Mouse (Mus musculus): ENCODE results near the gene Zmiz1. TPM values are rescaled to one million over a fixed set of nuclear protein-coding genes. Genes with fewer than 3 reads are reported as not detected.

Zmiz1 gene
- polyA plus RNA-seq, 1 experiment from 2014 or later: 91.0 TPM

DNA sequence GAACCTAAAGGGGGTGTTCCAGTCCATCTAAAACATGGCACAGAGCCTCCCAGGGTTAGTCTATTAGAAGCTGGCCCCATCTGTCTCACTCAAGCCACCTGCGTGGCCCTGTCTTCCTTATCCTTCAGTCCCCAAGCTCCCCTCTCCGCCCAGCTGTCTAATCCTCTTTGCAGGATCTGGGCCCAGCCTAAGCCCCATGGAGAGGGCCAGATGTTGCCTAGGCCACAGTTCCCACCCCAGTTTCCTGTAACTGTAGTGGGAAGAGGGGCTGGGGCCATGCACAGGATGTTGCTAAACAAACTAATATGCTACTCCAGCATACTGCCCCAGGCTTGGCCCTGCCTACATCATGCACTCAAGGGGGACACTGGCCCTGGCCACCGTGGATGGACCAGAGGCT, 118.4 kb downstream of the Zmiz1 start:
- Histone ChIP-seq H3K36me3 (ENCODE audit: control insufficient read depth, insufficient read depth, low read length) (peaks cover 91% of the 10 kb centered on the region), H3K4me2 (ENCODE audit: low read length) (no peak overlapping the region), H3K9me3 (ENCODE audit: control insufficient read depth, low read length) (no peaks in the 10 kb centered on the region), H3K4me3 (replicated peaks; ENCODE audit: low read depth, low read length) (no peak overlapping the region), H3K27ac (replicated peaks; ENCODE audit: low read depth, low read length) (peak overlapping the region; percentile 70), H3K4me1 (ENCODE audit: control insufficient read depth, insufficient read depth, low read length) (peaks cover 38% of the 10 kb centered on the region), H3K9ac (replicated peaks; ENCODE audit: low read length) (no peak overlapping the region), H3K27me3 (ENCODE audit: control insufficient read depth, insufficient read depth, low read length) (no peaks in the 10 kb centered on the region)
- 22% methylated on average over 3 of the region's 3 CpGs for WGBS
- ATAC-seq (ENCODE audit: low FRiP score, low TSS enrichment) (no peak), DNase-seq (no peak)

DNA sequence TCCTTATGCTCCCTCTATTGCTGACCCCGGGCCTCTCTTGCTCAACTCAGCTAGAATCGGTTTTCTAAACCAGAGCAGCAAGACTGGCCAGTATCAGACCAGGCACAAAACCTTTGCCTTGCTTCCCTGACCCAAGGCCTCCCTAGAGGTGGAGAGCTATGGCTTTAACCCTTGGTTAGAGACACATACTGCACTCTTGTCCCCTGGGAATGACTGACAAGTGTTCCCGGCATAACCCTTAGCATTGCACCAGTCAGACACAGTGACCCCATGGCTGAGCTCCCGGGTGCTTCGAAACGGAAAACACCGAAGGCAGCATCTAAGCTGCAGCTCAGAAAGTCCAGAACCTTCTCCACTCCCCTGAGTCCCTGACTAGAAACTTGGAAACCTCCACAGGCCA, 120.6 kb downstream of the Zmiz1 start:
- DNase-seq: no peak
- Histone ChIP-seq H3K9me3 (ENCODE audit: control insufficient read depth, low read length) (no peaks in the 10 kb centered on the region), H3K4me3 (replicated peaks; ENCODE audit: low read depth, low read length) (no peak overlapping the region), H3K4me1 (ENCODE audit: control insufficient read depth, insufficient read depth, low read length) (peaks cover 38% of the 10 kb centered on the region), H3K9ac (replicated peaks; ENCODE audit: low read length) (no peak overlapping the region), H3K4me2 (ENCODE audit: low read length) (no peak overlapping the region), H3K36me3 (ENCODE audit: control insufficient read depth, insufficient read depth, low read length) (peaks cover 88% of the 10 kb centered on the region), H3K27me3 (ENCODE audit: control insufficient read depth, insufficient read depth, low read length) (no peaks in the 10 kb centered on the region), H3K27ac (replicated peaks; ENCODE audit: low read depth, low read length) (peak overlapping the region; percentile 58)
- no peak for ATAC-seq (ENCODE audit: low FRiP score, low TSS enrichment)
- WGBS: 80% methylated on average over 7 of the region's 7 CpGs

DNA sequence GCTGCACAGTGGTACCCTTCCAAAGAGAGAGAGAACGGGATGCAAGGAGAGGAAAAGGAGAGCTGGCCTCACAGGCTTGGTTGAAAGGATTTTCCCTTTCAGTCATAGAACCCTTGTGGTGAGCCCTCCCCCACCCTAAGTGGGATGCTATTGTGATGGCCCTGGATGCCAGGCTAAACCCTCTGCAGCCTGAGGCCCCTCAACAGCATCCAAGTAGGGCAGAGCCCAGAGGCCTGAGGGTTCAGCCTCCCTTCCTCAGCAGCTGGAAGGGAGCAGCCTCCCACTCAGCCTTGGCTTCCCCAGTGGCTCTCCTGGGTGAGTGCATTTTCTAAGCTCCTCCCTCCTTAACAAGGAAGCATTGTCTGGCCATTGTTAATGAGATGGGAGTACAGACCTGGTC, 121.4 kb downstream of the Zmiz1 start:
- H3K36me3 ChIP-seq (ENCODE audit: control insufficient read depth, insufficient read depth, low read length): peaks cover 84% of the 10 kb centered on the region

DNA sequence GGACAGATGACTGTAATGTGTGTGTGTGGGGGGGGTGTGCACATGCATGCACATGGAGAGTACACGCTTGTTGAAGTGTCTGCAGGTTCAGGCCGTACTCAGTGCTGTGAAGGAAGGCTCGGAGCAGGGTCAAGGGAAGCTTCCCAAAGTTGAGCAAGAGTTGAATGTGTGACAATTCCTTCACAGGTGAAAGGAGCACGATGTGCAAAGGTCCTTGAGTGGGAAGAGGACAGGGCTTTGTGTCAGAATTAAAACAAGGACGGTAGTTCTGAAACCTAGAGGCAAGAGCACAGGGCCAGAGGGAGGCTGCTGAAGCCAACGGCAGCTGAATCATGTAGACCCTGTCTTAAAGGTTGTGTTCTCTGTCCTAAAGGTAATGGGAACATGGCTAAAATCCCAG, 123.6 kb downstream of the Zmiz1 start:
- 95% methylated on average over 6 of the region's 6 CpGs for WGBS

More for the DNA sequence above, 121.4 kb downstream of the Zmiz1 start:
- ATAC-seq (ENCODE audit: low FRiP score, low TSS enrichment): no peak
- Histone ChIP-seq H3K4me2 (ENCODE audit: low read length) (no peak overlapping the region), H3K4me3 (replicated peaks; ENCODE audit: low read depth, low read length) (no peak overlapping the region), H3K27me3 (ENCODE audit: control insufficient read depth, insufficient read depth, low read length) (no peaks in the 10 kb centered on the region), H3K9me3 (ENCODE audit: control insufficient read depth, low read length) (no peaks in the 10 kb centered on the region), H3K27ac (replicated peaks; ENCODE audit: low read depth, low read length) (peak overlapping the region; percentile 58), H3K4me1 (ENCODE audit: control insufficient read depth, insufficient read depth, low read length) (peaks cover 44% of the 10 kb centered on the region), H3K9ac (replicated peaks; ENCODE audit: low read length) (no peak overlapping the region)
- no peak for DNase-seq
- 5% methylated on average over 1 of the region's 1 CpGs for WGBS

DNA sequence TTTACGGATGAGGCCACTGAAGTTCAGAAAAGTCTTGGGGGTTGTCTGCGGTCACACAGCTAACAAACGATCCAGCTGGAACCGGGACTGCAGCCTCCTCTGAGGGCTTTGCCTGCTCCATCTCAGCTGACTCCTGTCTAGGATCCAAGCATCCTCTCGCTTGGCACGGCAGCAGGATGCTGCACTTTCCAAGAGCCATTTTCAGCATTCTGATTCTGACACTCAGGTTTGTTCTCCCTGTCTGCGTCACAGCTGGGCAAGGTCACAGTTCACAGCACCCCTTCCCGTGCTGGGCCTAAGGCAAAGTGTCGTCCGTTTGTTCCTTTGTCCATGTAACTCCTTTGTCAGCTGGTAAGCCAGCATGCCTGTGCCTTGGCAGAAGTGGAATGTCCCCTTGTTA, 124.9 kb downstream of the Zmiz1 start:
- peaks cover 67% of the 10 kb centered on the region for H3K4me1 ChIP-seq (ENCODE audit: control insufficient read depth, insufficient read depth, low read length)
- H3K36me3 ChIP-seq (ENCODE audit: control insufficient read depth, insufficient read depth, low read length): peaks cover 52% of the 10 kb centered on the region
- no peaks in the 10 kb centered on the region for H3K9me3 ChIP-seq (ENCODE audit: control insufficient read depth, low read length)
- H3K27me3 ChIP-seq (ENCODE audit: control insufficient read depth, insufficient read depth, low read length): no peaks in the 10 kb centered on the region
- DNase-seq (no peak), ATAC-seq (ENCODE audit: low FRiP score, low TSS enrichment) (no peak)
- 54% methylated on average over 10 of the region's 10 CpGs for WGBS
- no peak overlapping the region for H3K4me3 ChIP-seq (replicated peaks; ENCODE audit: low read depth, low read length)
- H3K9ac ChIP-seq (replicated peaks; ENCODE audit: low read length): no peak overlapping the region; the same call in 1 of the 2 replicates
- no peak overlapping the region for H3K4me2 ChIP-seq (ENCODE audit: low read length)
- H3K27ac ChIP-seq (replicated peaks; ENCODE audit: low read depth, low read length): peak overlapping the region; percentile 99

More for the DNA sequence above, 123.6 kb downstream of the Zmiz1 start:
- Histone ChIP-seq H3K9ac (replicated peaks; ENCODE audit: low read length) (no peak overlapping the region), H3K9me3 (ENCODE audit: control insufficient read depth, low read length) (no peaks in the 10 kb centered on the region), H3K4me3 (replicated peaks; ENCODE audit: low read depth, low read length) (no peak overlapping the region), H3K4me1 (ENCODE audit: control insufficient read depth, insufficient read depth, low read length) (peaks cover 61% of the 10 kb centered on the region), H3K27me3 (ENCODE audit: control insufficient read depth, insufficient read depth, low read length) (no peaks in the 10 kb centered on the region), H3K27ac (replicated peaks; ENCODE audit: low read depth, low read length) (peak overlapping the region; percentile 99), H3K4me2 (ENCODE audit: low read length) (no peak overlapping the region), H3K36me3 (ENCODE audit: control insufficient read depth, insufficient read depth, low read length) (peaks cover 63% of the 10 kb centered on the region)
- no peak for DNase-seq
- ATAC-seq (ENCODE audit: low FRiP score, low TSS enrichment): no peak

DNA sequence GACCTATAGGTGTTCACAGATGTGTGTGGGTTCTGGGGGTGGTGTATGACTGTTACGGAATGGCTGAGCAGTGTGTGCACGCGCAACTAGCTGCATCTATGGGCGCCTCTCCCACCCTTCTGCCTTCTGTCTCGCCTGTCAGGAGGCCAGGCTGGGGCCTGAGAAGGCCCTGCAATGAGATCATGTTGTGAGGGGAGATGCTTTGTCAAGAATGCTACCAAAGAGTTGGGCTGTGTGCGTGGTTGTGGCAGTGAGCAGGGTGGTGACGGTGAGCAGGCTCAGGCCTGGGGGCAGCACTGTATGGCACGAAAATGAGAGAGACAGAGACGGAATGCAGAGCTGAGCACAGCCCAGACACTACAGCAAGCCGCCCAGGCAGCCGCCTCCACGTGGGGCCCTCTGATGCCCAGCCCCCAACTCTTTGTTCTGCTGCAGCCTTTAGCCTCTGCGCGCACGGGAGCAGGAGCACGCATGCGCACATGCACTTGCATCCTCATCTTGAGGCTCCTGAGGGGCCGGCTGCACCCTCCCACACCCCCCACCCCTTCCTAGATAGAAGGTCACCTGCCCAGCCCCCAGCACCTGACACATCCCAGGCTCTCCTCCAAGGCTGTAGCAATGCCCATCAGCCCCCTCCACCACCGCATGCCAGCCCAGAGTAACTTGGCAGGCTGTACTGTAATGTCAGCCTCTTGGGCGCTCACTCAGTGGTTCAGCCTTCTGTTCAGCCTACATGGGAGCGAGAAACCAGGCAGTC, 126.7 kb downstream of the Zmiz1 start:
- Histone ChIP-seq H3K9me3 (ENCODE audit: control insufficient read depth, low read length) (no peaks in the 10 kb centered on the region), H3K9ac (replicated peaks; ENCODE audit: low read length) (peak overlapping the region; percentile 56), H3K27ac (replicated peaks; ENCODE audit: low read depth, low read length) (peak overlapping the region; percentile 99), H3K4me1 (ENCODE audit: control insufficient read depth, insufficient read depth, low read length) (peaks cover 67% of the 10 kb centered on the region), H3K27me3 (ENCODE audit: control insufficient read depth, insufficient read depth, low read length) (no peaks in the 10 kb centered on the region), H3K36me3 (ENCODE audit: control insufficient read depth, insufficient read depth, low read length) (peaks cover 38% of the 10 kb centered on the region), H3K4me3 (replicated peaks; ENCODE audit: low read depth, low read length) (no peak overlapping the region), H3K4me2 (ENCODE audit: low read length) (peak overlapping the region; percentile 39)
- peak; percentile 95 for DNase-seq
- WGBS: 4% methylated on average over 21 of the region's 21 CpGs
- ATAC-seq (ENCODE audit: low FRiP score, low TSS enrichment): peak; percentile 90

DNA sequence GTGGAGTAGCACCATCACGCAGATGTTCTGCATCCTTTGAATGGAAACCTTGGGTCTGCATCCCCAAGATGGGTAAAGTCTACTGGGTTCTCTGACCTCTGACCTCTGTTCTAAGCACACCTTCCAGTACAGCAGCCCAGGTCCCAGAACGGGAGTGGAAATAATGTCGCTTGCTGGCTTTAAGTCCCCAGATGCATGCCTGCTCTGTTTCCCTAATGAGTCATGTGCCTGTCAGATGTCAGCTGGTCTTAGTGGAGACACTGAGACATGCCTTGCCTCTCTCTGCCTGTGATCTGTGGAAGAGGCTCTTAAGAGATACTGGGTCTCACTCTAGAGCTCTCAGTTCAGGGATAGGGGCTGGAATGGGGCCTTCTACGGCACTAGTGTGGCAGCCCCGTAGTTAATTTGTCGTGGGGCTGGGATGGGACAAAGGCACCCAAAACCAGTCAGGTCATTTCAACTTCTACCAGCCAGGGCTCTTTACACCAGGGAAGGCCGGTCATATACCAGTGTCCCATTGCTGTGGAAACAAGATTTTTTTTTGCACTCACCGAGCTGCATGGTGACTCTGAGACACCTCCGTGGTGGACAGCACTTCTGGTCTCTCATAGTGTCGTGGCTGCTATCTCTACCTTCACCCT, 128.0 kb downstream of the Zmiz1 start:
- Histone ChIP-seq H3K27me3 (ENCODE audit: control insufficient read depth, insufficient read depth, low read length) (no peaks in the 10 kb centered on the region), H3K9me3 (ENCODE audit: control insufficient read depth, low read length) (no peaks in the 10 kb centered on the region), H3K36me3 (ENCODE audit: control insufficient read depth, insufficient read depth, low read length) (peaks cover 32% of the 10 kb centered on the region), H3K4me2 (ENCODE audit: low read length) (peak overlapping the region; percentile 39), H3K4me3 (replicated peaks; ENCODE audit: low read depth, low read length) (no peak overlapping the region), H3K9ac (replicated peaks; ENCODE audit: low read length) (peak overlapping the region; percentile 56), H3K4me1 (ENCODE audit: control insufficient read depth, insufficient read depth, low read length) (peaks cover 67% of the 10 kb centered on the region), H3K27ac (replicated peaks; ENCODE audit: low read depth, low read length) (peak overlapping the region; percentile 99)
- WGBS: 10% methylated on average over 10 of the region's 10 CpGs
- no peak for ATAC-seq (ENCODE audit: low FRiP score, low TSS enrichment)
- DNase-seq: peak; percentile 63

DNA sequence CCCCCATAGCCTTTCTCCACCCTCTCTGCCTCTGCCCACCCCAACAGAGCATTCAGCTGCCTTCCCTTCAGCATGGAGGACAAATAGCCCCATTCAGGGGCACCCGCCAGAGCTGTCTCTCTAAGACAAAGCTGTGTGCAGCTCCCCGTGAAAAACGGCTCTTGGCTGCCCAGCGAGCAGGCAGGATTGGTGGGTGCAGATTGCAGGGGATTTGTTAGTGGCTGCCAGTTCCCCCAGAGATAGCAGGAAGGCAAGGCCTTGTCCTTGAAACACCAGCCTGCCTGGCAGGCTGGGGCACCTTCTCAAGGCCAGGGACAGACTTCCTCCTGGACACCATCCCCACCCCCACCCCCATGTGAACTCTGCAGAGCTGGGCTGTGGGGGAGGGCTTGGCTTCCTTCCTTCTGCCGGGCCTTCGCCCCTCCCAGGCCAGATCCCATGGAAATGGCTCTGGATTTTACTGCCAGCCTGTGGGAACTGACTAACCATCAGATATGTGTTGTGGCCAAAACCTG, 128.6 kb downstream of the Zmiz1 start:
- Histone ChIP-seq H3K4me3 (replicated peaks; ENCODE audit: low read depth, low read length) (no peak overlapping the region), H3K9ac (replicated peaks; ENCODE audit: low read length) (peak overlapping the region; percentile 54), H3K27me3 (ENCODE audit: control insufficient read depth, insufficient read depth, low read length) (no peaks in the 10 kb centered on the region), H3K4me2 (ENCODE audit: low read length) (peak overlapping the region; percentile 39), H3K9me3 (ENCODE audit: control insufficient read depth, low read length) (no peaks in the 10 kb centered on the region), H3K27ac (replicated peaks; ENCODE audit: low read depth, low read length) (peak overlapping the region; percentile 99), H3K36me3 (ENCODE audit: control insufficient read depth, insufficient read depth, low read length) (peaks cover 31% of the 10 kb centered on the region), H3K4me1 (ENCODE audit: control insufficient read depth, insufficient read depth, low read length) (peaks cover 68% of the 10 kb centered on the region)
- WGBS: 4% methylated on average over 6 of the region's 6 CpGs
- DNase-seq (peak; percentile 77), ATAC-seq (ENCODE audit: low FRiP score, low TSS enrichment) (peak; percentile 47)

All from midbrain, embryonic 14.5 days (tissue).